ENCODE assay signal across 13 mouse cellular contexts in genomic region chr3:66082975-66083374, GRCm38 (mm10).
"Had no signal": no experiment of that assay in that cellular context is flagged by ENCODE, and none has a peak within 500 bp of the region (broad histone marks: within the 10 kb centered on the region; RNA-seq: fewer than 3 reads in every experiment).

No protein-coding gene starts in this region.

- H3K4me3 ChIP-seq: limb, embryonic 13.5 days; neural tube, embryonic 13.5 days had no signal

- H3K9ac ChIP-seq: limb, embryonic 13.5 days; liver, embryonic 14.5 days; neural tube, embryonic 13.5 days had no signal

- H3K27ac ChIP-seq: kidney, postnatal 0 days; limb, embryonic 13.5 days; liver, embryonic 14.5 days; neural tube, embryonic 13.5 days had no signal

- H3K4me2 ChIP-seq: limb, embryonic 13.5 days; neural tube, embryonic 13.5 days had no signal

- H3K27me3 ChIP-seq: limb, embryonic 13.5 days; neural tube, embryonic 13.5 days had no signal

- H3K36me3 ChIP-seq: limb, embryonic 13.5 days had no signal

- DNase-seq: kidney, adult 9 months; kidney, postnatal 36 days; left cerebral cortex, postnatal 4 days; lung, adult 18-20 months; midbrain, embryonic 14.5 days; retina, postnatal 1 day; right cerebral cortex, postnatal 4 days; spleen, adult 18-20 months; thymus, postnatal 36 days had no signal
